Mouse (Mus musculus): Measurements from ENCODE around the gene Zranb3. TPM values are rescaled to one million over a fixed set of nuclear protein-coding genes. Genes with fewer than 3 reads are reported as not detected.
"Not testable (repeated sequence)": the region's sequence is repeated elsewhere in the genome, so short reads cannot be mapped to it uniquely, and the experiment has no call there.

The Zranb3 gene
- polyA plus RNA-seq, 1 experiment from 2014 or later, result 15.8 TPM

GRCm38 (mm10) chr1:127976106-127976505 is 126.7 kb downstream of the Zranb3 start:
- 87% methylated on average over 6 of the region's 6 CpGs for WGBS

GRCm38 (mm10) chr1:127975676-127976075 is 127.2 kb downstream of the Zranb3 start:
- Histone ChIP-seq H3K4me1 (no peaks in the 10 kb centered on the region; the same call in 1 of the 2 replicates), H3K27me3 (replicated peaks; ENCODE audit: low read depth, poor library complexity, severe bottlenecking) (no peaks in the 10 kb centered on the region), H3K27ac (replicated peaks) (no peak overlapping the region), H3K9me3 (no peaks in the 10 kb centered on the region), H3K36me3 (replicated peaks) (peaks cover 25% of the 10 kb centered on the region), H3K4me3 (no peak overlapping the region)
- no peak for DNase-seq (ENCODE audit: low spot score)
- WGBS, result 94% methylated on average over 2 of the region's 2 CpGs

More at GRCm38 (mm10) chr1:127976106-127976505, 126.7 kb downstream of the Zranb3 start:
- Histone ChIP-seq H3K36me3 (replicated peaks) (peaks cover 21% of the 10 kb centered on the region), H3K27me3 (replicated peaks; ENCODE audit: low read depth, poor library complexity, severe bottlenecking) (no peaks in the 10 kb centered on the region), H3K27ac (replicated peaks) (no peak overlapping the region), H3K4me1 (no peaks in the 10 kb centered on the region; the same call in 1 of the 2 replicates), H3K4me3 (no peak overlapping the region), H3K9me3 (no peaks in the 10 kb centered on the region)
- no peak for DNase-seq (ENCODE audit: low spot score)

GRCm38 (mm10) chr1:127974082-127974481 is 128.8 kb downstream of the Zranb3 start:
- Histone ChIP-seq H3K27ac (replicated peaks) (no peak overlapping the region), H3K4me3 (no peak overlapping the region), H3K4me1 (no peaks in the 10 kb centered on the region), H3K27me3 (replicated peaks; ENCODE audit: low read depth, poor library complexity, severe bottlenecking) (no peaks in the 10 kb centered on the region), H3K36me3 (replicated peaks) (peaks cover 34% of the 10 kb centered on the region), H3K9me3 (no peaks in the 10 kb centered on the region)
- WGBS, result 89% methylated on average over 4 of the region's 4 CpGs
- DNase-seq (ENCODE audit: low spot score), result no peak

GRCm38 (mm10) chr1:127970870-127971269 is 132.0 kb downstream of the Zranb3 start:
- WGBS, result 89% methylated on average over 4 of the region's 4 CpGs
- Histone ChIP-seq H3K27ac (replicated peaks) (no peak overlapping the region), H3K4me1 (no peaks in the 10 kb centered on the region), H3K4me3 (no peak overlapping the region), H3K36me3 (replicated peaks) (peaks cover 28% of the 10 kb centered on the region), H3K27me3 (replicated peaks; ENCODE audit: low read depth, poor library complexity, severe bottlenecking) (no peaks in the 10 kb centered on the region), H3K9me3 (no peaks in the 10 kb centered on the region)
- DNase-seq (ENCODE audit: low spot score), result no peak

- WGBS, result 92% methylated on average over 3 of the region's 3 CpGs
- DNase-seq (ENCODE audit: low spot score), result no peak
- Histone ChIP-seq H3K36me3 (replicated peaks) (peaks cover 48% of the 10 kb centered on the region), H3K27me3 (replicated peaks; ENCODE audit: low read depth, poor library complexity, severe bottlenecking) (no peaks in the 10 kb centered on the region), H3K27ac (replicated peaks) (no peak overlapping the region), H3K4me1 (peaks cover 12% of the 10 kb centered on the region), H3K4me3 (no peak overlapping the region), H3K9me3 (no peaks in the 10 kb centered on the region)
These were observed 139.5 kb downstream of the Zranb3 start for GRCm38 (mm10) chr1:127963326-127963725.

- WGBS, result 95% methylated on average over 1 of the region's 1 CpGs
- no peak for DNase-seq (ENCODE audit: low spot score)
- no peaks in the 10 kb centered on the region for H3K9me3 ChIP-seq
- no peak overlapping the region for H3K27ac ChIP-seq (replicated peaks)
- H3K4me3 ChIP-seq, result no peak overlapping the region
- peaks cover 12% of the 10 kb centered on the region for H3K4me1 ChIP-seq
- H3K27me3 ChIP-seq (replicated peaks; ENCODE audit: low read depth, poor library complexity, severe bottlenecking), result no peaks in the 10 kb centered on the region
- H3K36me3 ChIP-seq (replicated peaks), result peaks cover 53% of the 10 kb centered on the region
These were observed 141.7 kb downstream of the Zranb3 start for GRCm38 (mm10) chr1:127961140-127961539.

- Histone ChIP-seq H3K27ac (replicated peaks) (peak overlapping the region; percentile 57), H3K9me3 (no peaks in the 10 kb centered on the region), H3K4me3 (no peak overlapping the region), H3K4me1 (peaks cover 12% of the 10 kb centered on the region), H3K27me3 (replicated peaks; ENCODE audit: low read depth, poor library complexity, severe bottlenecking) (no peaks in the 10 kb centered on the region), H3K36me3 (replicated peaks) (peaks cover 59% of the 10 kb centered on the region)
- 66% methylated on average over 7 of the region's 7 CpGs for WGBS
- DNase-seq (ENCODE audit: low spot score), result no peak
These were observed 143.5 kb downstream of the Zranb3 start for GRCm38 (mm10) chr1:127959312-127959718.

- no peaks in the 10 kb centered on the region for H3K27me3 ChIP-seq (replicated peaks; ENCODE audit: low read depth, poor library complexity, severe bottlenecking)
- H3K4me3 ChIP-seq, result no peak overlapping the region
- H3K36me3 ChIP-seq (replicated peaks), result peaks cover 59% of the 10 kb centered on the region
- no peak for DNase-seq (ENCODE audit: low spot score)
- WGBS, result 64% methylated on average over 5 of the region's 5 CpGs
- H3K9me3 ChIP-seq, result no peaks in the 10 kb centered on the region
- peak overlapping the region; percentile 57 for H3K27ac ChIP-seq (replicated peaks)
- peaks cover 12% of the 10 kb centered on the region for H3K4me1 ChIP-seq
These were observed 144.0 kb downstream of the Zranb3 start for GRCm38 (mm10) chr1:127958801-127959200.

GRCm38 (mm10) chr1:127956524-127956923 is 146.3 kb downstream of the Zranb3 start:
- H3K4me3 ChIP-seq, result no peak overlapping the region
- WGBS, result 92% methylated on average over 1 of the region's 1 CpGs
- H3K4me1 ChIP-seq, result peaks cover 12% of the 10 kb centered on the region
- H3K9me3 ChIP-seq, result no peaks in the 10 kb centered on the region
- no peaks in the 10 kb centered on the region for H3K27me3 ChIP-seq (replicated peaks; ENCODE audit: low read depth, poor library complexity, severe bottlenecking)
- no peak overlapping the region for H3K27ac ChIP-seq (replicated peaks)
- DNase-seq (ENCODE audit: low spot score), result no peak
- H3K36me3 ChIP-seq (replicated peaks), result peaks cover 60% of the 10 kb centered on the region

GRCm38 (mm10) chr1:127954800-127955199 is 148.0 kb downstream of the Zranb3 start:
- Histone ChIP-seq H3K27me3 (replicated peaks; ENCODE audit: low read depth, poor library complexity, severe bottlenecking) (no peaks in the 10 kb centered on the region), H3K27ac (replicated peaks) (no peak overlapping the region), H3K36me3 (replicated peaks) (peaks cover 53% of the 10 kb centered on the region), H3K9me3 (no peaks in the 10 kb centered on the region), H3K4me3 (no peak overlapping the region), H3K4me1 (peaks cover 12% of the 10 kb centered on the region)
- no peak for DNase-seq (ENCODE audit: low spot score)
- WGBS, result 80% methylated on average over 4 of the region's 4 CpGs

GRCm38 (mm10) chr1:127954198-127954597 is 148.6 kb downstream of the Zranb3 start:
- H3K4me3 ChIP-seq; H3K9me3 ChIP-seq; H3K4me1 ChIP-seq; DNase-seq (ENCODE audit: low spot score); H3K27me3 ChIP-seq (replicated peaks; ENCODE audit: low read depth, poor library complexity, severe bottlenecking); H3K27ac ChIP-seq (replicated peaks): not testable (repeated sequence)
- peaks cover 48% of the 10 kb centered on the region for H3K36me3 ChIP-seq (replicated peaks)
- 87% methylated on average over 4 of the region's 4 CpGs for WGBS

- peaks cover 58% of the 10 kb centered on the region for H3K36me3 ChIP-seq (replicated peaks)
- no peak for DNase-seq (ENCODE audit: low spot score)
- WGBS, result 88% methylated on average over 4 of the region's 4 CpGs
- H3K4me3 ChIP-seq, result no peak overlapping the region
- no peaks in the 10 kb centered on the region for H3K4me1 ChIP-seq
- H3K27me3 ChIP-seq (replicated peaks; ENCODE audit: low read depth, poor library complexity, severe bottlenecking), result no peaks in the 10 kb centered on the region
- no peak overlapping the region for H3K27ac ChIP-seq (replicated peaks)
- peaks cover 2% of the 10 kb centered on the region; the same call in 1 of the 2 replicates for H3K9me3 ChIP-seq
These were observed 150.6 kb downstream of the Zranb3 start for GRCm38 (mm10) chr1:127952276-127952675.

- H3K36me3 ChIP-seq (replicated peaks), result peaks cover 55% of the 10 kb centered on the region
These were observed 154.1 kb downstream of the Zranb3 start for GRCm38 (mm10) chr1:127948748-127949147.

More at GRCm38 (mm10) chr1:127948748-127949147, 154.1 kb downstream of the Zranb3 start:
- Histone ChIP-seq H3K4me3 (no peak overlapping the region), H3K9me3 (peaks cover 2% of the 10 kb centered on the region; the same call in 1 of the 2 replicates), H3K27me3 (replicated peaks; ENCODE audit: low read depth, poor library complexity, severe bottlenecking) (no peaks in the 10 kb centered on the region), H3K27ac (replicated peaks) (no peak overlapping the region), H3K4me1 (no peaks in the 10 kb centered on the region)
- WGBS, result 94% methylated on average over 5 of the region's 5 CpGs
- DNase-seq (ENCODE audit: low spot score), result no peak

All from embryonic facial prominence, embryonic 10.5 days (tissue).